Mouse (Mus musculus) ovary, adult 18-20 months (tissue): ENCODE data around the gene Nckipsd.

Source experiments
- DNase-seq: peaks from one replicate; pipeline ENCODE4 v3.0.0; 2022; ENCODE audit warnings: low spot score, mixed read lengths

Nckipsd gene

DNA sequence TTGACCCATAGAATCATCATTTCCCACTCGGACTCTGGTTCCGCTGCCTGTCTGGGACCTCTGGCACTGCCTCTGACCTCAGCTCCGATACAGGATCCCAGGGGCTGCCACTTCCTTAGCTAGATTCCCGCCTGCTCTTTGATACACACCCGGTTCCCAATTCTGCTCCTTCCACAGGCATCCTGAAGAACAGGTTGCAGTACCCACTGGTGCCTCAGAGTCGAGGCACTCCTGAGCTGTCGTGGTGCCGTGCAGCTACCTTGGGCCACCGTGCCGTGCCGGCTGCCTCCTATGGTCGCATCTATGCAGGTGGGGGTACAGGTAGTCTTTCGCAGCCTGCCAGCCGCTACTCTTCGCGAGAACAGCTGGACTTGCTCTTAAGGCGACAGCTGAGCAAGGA, 40.3 kb downstream of the Nckipsd start:
- no peak for DNase-seq

DNA sequence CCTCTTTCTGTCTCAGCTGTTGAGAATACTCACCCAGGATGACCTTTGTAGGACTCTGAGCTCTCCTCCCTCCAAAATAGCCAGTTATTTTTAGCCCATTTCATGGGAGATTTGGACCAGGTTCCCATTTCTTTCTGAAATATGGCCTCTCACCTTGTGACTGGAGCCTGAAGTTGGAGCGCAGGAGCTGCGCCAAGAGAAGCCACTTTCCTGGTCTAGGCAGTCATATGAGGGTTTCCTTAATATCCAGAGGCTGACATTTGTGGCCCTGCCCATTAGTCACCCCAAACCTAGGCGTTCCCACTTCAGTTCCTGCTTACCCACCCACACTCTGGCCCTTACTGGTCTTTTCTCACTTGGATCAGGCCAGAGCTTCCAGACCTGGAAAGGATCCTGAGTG, 44.8 kb downstream of the Nckipsd start, which contains the start of gene Slc26a6:
Slc26a6 (plus strand) TSS at position 308 of the 400 bp plus-strand sequence.
- DNase-seq, result no peak

DNA sequence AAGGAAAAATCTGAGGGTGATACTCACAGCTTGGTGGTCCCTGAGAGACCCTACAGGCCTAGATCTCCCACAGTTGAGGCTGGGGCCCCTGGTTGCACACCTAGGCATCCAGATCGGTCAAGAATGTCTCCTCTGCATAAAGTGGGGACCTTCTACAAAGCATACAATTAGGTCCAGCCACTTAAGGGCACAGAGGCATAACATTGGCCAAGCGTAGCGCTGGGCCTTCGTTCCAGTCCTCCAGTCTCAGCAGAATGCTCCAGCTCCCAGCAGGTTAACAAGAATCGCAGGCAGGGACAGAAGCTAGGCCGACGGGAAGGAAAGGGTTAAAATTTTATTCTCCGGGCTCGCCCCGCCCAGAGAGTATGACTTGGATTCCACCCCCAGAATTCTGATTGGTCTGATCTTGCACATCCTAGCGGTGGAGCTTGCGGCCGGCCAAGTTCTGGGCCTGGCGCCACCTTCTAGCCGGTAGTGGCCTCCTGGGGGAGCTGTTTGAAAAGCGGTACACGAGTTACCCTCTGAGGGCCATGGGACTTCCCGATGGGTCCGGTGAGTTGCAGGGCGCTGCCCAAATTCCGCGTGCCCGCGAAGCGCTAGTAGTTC, 45.6 kb downstream of the Nckipsd start:
- peak; percentile 89 for DNase-seq

GRCm38 (mm10) chr9:108854241-108854696, 46.1 kb downstream of the Nckipsd start:
- DNase-seq, result peak; percentile 80

- no peak for DNase-seq
These were observed 47.2 kb downstream of the Nckipsd start for GRCm38 (mm10) chr9:108855335-108855734.

DNA sequence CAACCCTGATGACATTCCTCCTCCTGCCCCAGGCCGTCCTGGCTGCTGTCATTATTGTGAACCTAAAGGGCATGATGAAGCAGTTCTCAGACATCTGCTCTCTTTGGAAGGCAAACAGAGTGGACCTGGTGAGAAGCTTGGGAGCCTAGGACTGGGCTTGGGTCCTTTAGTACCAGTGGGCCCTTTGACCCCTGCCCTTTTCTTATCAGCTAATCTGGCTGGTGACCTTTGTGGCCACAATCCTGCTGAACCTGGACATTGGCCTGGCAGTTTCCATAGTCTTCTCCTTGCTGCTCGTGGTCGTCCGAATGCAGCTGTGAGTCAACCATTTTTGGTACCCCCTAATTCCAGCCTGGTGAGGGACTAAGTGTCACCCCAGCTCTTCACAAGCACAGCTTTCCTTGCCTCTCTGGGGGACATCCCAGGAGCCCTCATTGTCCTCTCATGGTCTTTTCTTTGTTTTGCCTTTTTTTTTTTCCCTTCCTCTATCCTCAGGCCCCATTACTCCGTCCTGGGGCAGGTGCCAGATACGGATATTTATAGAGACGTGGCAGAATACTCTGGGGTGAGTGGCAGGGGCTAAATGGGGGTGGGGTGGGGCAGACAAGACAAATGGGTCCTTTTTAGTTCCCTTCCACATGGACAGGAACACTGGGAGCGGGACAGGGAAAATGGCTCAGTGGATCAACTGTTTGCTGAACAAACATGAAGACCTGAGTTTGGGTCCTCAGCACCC, 50.8 kb downstream of the Nckipsd start:
- DNase-seq, result no peak
